ENCODE assay signal across 20 mouse cellular contexts in the genomic region with DNA sequence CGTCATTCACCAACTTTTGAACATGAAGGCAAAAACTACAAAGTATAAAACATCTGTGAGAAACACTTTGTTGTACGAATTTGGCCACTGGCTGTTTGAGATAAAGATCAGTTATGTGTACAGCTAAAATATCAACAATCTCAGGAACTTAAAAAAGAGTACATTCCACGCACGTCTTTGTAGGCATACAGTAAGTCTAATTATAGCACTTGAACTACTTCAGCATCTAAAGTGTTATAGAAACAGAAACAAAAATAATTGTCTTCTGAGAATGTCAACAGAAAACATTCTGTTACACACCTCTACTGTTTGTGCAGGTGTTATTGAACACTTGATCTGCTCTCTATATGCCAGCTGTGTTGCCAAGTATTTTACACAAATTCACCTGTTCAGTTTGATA.
"Had no signal": no experiment of that assay in that cellular context is flagged by ENCODE, and none has a peak within 500 bp of the region (broad histone marks: within the 10 kb centered on the region; RNA-seq: fewer than 3 reads in every experiment).

No protein-coding gene starts in this region.

- H3K4me3 ChIP-seq: liver, embryonic 13.5 days; liver, embryonic 15.5 days; midbrain, embryonic 10.5 days; midbrain, embryonic 12.5 days; myocyte; neural tube, embryonic 13.5 days; neural tube, embryonic 15.5 days had no signal

- H3K4me2 ChIP-seq: liver, embryonic 11.5 days; liver, embryonic 13.5 days; liver, embryonic 15.5 days; midbrain, embryonic 12.5 days; neural tube, embryonic 13.5 days; neural tube, embryonic 15.5 days had no signal

- H3K4me1 ChIP-seq: liver, embryonic 13.5 days; liver, embryonic 15.5 days; midbrain, embryonic 10.5 days; midbrain, embryonic 12.5 days; neural tube, embryonic 13.5 days; neural tube, embryonic 15.5 days had no signal

- ATAC-seq: liver, postnatal 0 days; midbrain, embryonic 16.5 days had no signal

- H3K36me3 ChIP-seq: liver, embryonic 13.5 days; liver, embryonic 15.5 days; midbrain, embryonic 10.5 days; midbrain, embryonic 12.5 days; neural tube, embryonic 13.5 days; neural tube, embryonic 15.5 days had no signal

- DNase-seq: liver; liver, embryonic 13.5 days; liver, postnatal 0 days; midbrain, embryonic 14.5 days; retina, postnatal 1 day; right cerebral cortex, adult 18-20 months; right cerebral cortex, postnatal 25 days; right cerebral cortex, postnatal 4 days; spleen, adult 18-20 months; thymus, adult 18-20 months; thymus, postnatal 14 days; thymus, postnatal 36 days had no signal

- H3K9me3 ChIP-seq: liver, embryonic 13.5 days; liver, embryonic 15.5 days; midbrain, embryonic 10.5 days; midbrain, embryonic 12.5 days; neural tube, embryonic 13.5 days; neural tube, embryonic 15.5 days had no signal

- H3K27me3 ChIP-seq: liver, embryonic 13.5 days; liver, embryonic 15.5 days; midbrain, embryonic 12.5 days; neural tube, embryonic 13.5 days; neural tube, embryonic 15.5 days had no signal

- H3K9ac ChIP-seq: liver, embryonic 13.5 days; liver, embryonic 15.5 days; liver, postnatal 0 days; midbrain, embryonic 12.5 days; neural tube, embryonic 13.5 days; neural tube, embryonic 15.5 days had no signal

- H3K27ac ChIP-seq: liver, embryonic 13.5 days; liver, embryonic 15.5 days; midbrain, embryonic 10.5 days; midbrain, embryonic 12.5 days; neural tube, embryonic 13.5 days; neural tube, embryonic 15.5 days had no signal
